Mouse (Mus musculus) heart, embryonic 14.5 days (tissue): Measurements from ENCODE around the gene Exosc2. TPM values are rescaled to one million over a fixed set of nuclear protein-coding genes. Genes with fewer than 3 reads are reported as not detected.

ENCODE experiments used
- ATAC-seq: fragments of 200-750 bp; cut with Nextera tagmentation; 2 replicates; pipeline ENCODE4 v1.8.0; 2017; ENCODE audit warnings: low read depth, moderate TSS enrichment; ENCODE audit not compliant: insufficient number of reproducible peaks, insufficient read depth, low FRiP score
- H3K27ac ChIP-seq, 2 experiments: fragments of 200-500 bp in 1 of 2; fragments of 300-500 bp in 1 of 2; sonication (generic) in 1 of 2; replicated peaks in 1 of 2; 2 replicates each; pipeline ENCODE4 v1.5.1; 2012 to 2014; ENCODE audit warnings: low read depth in 2 of 2, low read length in 2 of 2, control low read depth in 1 of 2, mild to moderate bottlenecking in 1 of 2, mixed read lengths in 1 of 2; ENCODE audit not compliant: control insufficient read depth in 1 of 2, insufficient read depth in 1 of 2
- H3K27me3 ChIP-seq: fragments of 300-500 bp; sonication (generic); 2 replicates; pipeline ENCODE4 v1.6.1; 2014; ENCODE audit warnings: mild to moderate bottlenecking, low read length, control low read depth; ENCODE audit not compliant: control insufficient read depth, insufficient read depth
- H3K36me3 ChIP-seq: fragments of 300-500 bp; sonication (generic); 2 replicates; pipeline ENCODE4 v1.6.1; 2014; ENCODE audit warnings: mild to moderate bottlenecking, control low read depth, low read length, mixed read lengths; ENCODE audit not compliant: control insufficient read depth, insufficient read depth
- H3K4me1 ChIP-seq, 2 experiments: fragments of 200-500 bp in 1 of 2; fragments of 300-500 bp in 1 of 2; sonication (generic) in 1 of 2; 2 replicates each; pipeline ENCODE4 v1.6.1; 2012 to 2014; ENCODE audit warnings: low read length in 2 of 2, control low read depth in 1 of 2, mixed read lengths in 1 of 2; ENCODE audit not compliant: control insufficient read depth in 2 of 2, insufficient read depth in 2 of 2
- H3K4me2 ChIP-seq: fragments of 300-500 bp; sonication (generic); 2 replicates; pipeline ENCODE4 v1.6.1; 2014; ENCODE audit warnings: mild to moderate bottlenecking, low read length
- H3K4me3 ChIP-seq, 2 experiments: fragments of 200-500 bp in 1 of 2; fragments of 300-500 bp in 1 of 2; sonication (generic) in 1 of 2; 2 replicates each; pipeline ENCODE4 v1.5.1; 2012 to 2014; ENCODE audit warnings: low read length in 2 of 2, mild to moderate bottlenecking in 2 of 2, control low read depth in 1 of 2, low read depth in 1 of 2, moderate library complexity in 1 of 2; ENCODE audit not compliant: control insufficient read depth in 1 of 2, insufficient read depth in 1 of 2
- H3K9ac ChIP-seq: fragments of 300-500 bp; sonication (generic); 2 replicates; pipeline ENCODE4 v1.6.1; 2014; ENCODE audit warnings: mild to moderate bottlenecking, low read length
- H3K9me3 ChIP-seq: fragments of 300-500 bp; sonication (generic); 2 replicates; pipeline ENCODE4 v1.6.1; 2016; ENCODE audit warnings: low read length, control low read depth; ENCODE audit not compliant: control insufficient read depth
- WGBS: fragments of 180-500 bp; shearing (Covaris S2); extraction: QIAGEN DNeasy Blood & Tissue Kit; methylation state at CpG from one replicate; pipeline ENCODE4 v1.1.7; 2014; 5-methylcytosine and 5-hydroxymethylcytosine counted together
- polyA plus RNA-seq: library from polyadenylated mRNA; unstranded; fragments of >200 nt; fragmentation: Nextera tagmentation; extraction: Ambion mirVana; gene quantifications from 2 replicates; pipeline ENCODE4 v1.2.1, GENCODE M21; 2014

Gene Exosc2
- 30.7 and 32.9 TPM in 2 replicates for polyA plus RNA-seq

DNA sequence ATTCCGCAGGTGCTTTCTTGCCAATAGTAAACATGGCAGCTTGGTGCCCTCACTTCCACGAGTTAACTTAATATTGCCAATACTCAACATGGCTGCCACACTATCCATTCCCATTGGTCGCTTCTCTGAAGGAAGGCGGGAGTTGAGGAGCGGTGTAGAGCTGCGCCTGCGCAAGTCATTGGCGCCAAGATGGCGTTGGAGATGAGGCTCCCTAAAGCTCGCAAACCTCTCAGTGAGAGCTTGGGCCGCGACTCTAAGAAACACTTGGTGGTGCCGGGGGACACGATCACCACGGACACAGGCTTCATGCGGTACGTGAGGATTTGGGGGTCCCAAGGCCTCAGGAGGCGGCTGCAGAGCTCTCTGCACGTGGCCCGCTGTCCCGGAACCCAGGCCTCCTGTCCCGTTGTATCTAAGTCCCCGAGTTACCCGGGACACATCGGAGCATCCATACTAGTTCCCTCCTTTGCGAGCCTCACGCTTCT, at the start of gene Exosc2:
Exosc2 (plus strand) TSS at position 165 of the 485 bp plus-strand sequence.
- H3K9me3 ChIP-seq = no peaks in the 10 kb centered on the region
- 1% methylated on average over 27 of the region's 27 CpGs for WGBS
- H3K36me3 ChIP-seq = peaks cover 26% of the 10 kb centered on the region

DNA sequence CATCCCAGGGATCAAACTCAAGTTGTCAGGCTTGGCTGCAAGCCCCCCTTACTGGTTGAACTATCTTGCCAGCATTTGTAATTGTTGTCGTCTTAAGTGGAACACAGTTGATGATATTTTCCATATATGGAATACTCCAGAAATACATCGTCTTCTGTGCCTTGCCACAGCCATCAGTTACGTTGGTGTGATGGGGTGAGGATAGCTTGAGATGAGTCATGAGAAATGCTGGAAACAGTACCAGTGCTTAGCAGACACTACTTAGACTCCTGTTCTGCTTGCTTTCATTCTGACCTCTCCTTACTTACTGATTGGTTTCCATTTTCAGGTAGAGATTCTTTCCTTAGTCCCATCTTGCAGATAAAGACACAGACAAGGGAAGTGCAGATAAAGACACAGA, 37.0 kb upstream of the Exosc2 start:
- WGBS = 25% methylated on average over 3 of the region's 3 CpGs

More for the DNA sequence above, at the start of gene Exosc2:
- Histone ChIP-seq H3K4me2 (peak within 1 kb of the TSS; percentile 82), H3K27me3 (no peaks in the 10 kb centered on the region), H3K4me1 (peaks cover 3 to 15% of the 10 kb centered on the region in 2 experiments; a peak in 3 of 4 replicates), H3K27ac (peak within 1 kb of the TSS; percentile 39 to 71; a peak in 3 of 4 replicates), H3K9ac (peak within 1 kb of the TSS; percentile 76), H3K4me3 (peak within 1 kb of the TSS; percentile 65 to 92)
- ATAC-seq = peak; percentile 96

DNA sequence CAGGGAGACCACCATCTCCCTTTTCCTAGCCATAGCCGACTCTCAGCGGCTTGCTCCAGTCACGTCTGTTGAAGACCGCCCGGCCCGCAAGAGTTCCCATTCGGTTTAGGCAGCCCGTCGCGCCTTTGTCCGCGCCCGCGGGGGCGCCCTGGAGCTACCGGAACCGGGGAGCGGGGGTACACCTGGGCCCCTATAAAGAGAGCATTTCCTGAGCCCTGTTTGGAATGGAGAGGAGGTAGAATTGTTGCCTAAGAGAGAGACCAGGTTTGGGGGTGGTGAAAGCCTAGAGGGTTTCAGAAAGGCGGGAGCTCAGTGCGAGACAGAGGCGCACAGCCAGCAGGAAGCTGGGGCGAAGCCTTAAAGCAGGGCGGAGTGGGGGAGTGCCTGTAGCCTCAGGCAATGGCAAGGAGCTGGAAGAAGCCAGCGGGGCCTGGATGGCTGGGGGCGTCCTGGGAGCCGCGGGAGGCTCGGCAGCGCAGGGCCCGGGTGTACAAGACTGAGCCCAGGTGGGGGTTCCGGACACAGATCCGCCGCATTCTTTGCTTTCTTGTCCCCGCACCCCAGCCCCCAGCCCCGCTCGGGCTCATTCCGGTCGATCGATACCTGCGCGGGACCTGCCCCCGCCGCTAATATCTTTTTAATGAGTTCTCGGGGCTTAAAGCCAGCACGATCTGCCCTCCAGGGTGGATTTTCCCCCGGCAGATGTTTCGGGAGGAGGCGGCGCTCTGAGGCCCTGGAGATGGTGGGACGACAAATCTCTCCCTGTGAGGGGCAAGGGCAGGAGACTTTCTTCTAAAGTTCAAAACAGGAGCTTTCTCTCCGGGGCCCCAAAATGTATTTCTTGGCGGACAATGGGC, 35.0 kb upstream of the Exosc2 start:
- Histone ChIP-seq H3K36me3 (no peaks in the 10 kb centered on the region), H3K9ac (no peak overlapping the region), H3K27ac (no peak overlapping the region), H3K27me3 (peaks cover 92% of the 10 kb centered on the region), H3K9me3 (no peaks in the 10 kb centered on the region), H3K4me1 (peaks cover 0 to 20% of the 10 kb centered on the region in 2 experiments; a peak in 3 of 4 replicates), H3K4me3 (peak overlapping the region in 1 of 2 experiments; percentile 20; a peak in 2 of 4 replicates), H3K4me2 (peak overlapping the region; percentile 39)
- no peak for ATAC-seq
- under 1% methylated on average over 52 of the region's 52 CpGs for WGBS

More for the DNA sequence above, 37.0 kb upstream of the Exosc2 start:
- H3K36me3 ChIP-seq = no peaks in the 10 kb centered on the region
- H3K4me2 ChIP-seq = no peak overlapping the region
- H3K9me3 ChIP-seq = no peaks in the 10 kb centered on the region
- no peak overlapping the region for H3K27ac ChIP-seq
- H3K4me1 ChIP-seq = peaks cover 0 to 20% of the 10 kb centered on the region in 2 experiments; a peak in 3 of 4 replicates
- peaks cover 79% of the 10 kb centered on the region for H3K27me3 ChIP-seq
- no peak overlapping the region for H3K9ac ChIP-seq
- H3K4me3 ChIP-seq = no peak overlapping the region
- no peak for ATAC-seq

- ATAC-seq = no peak
- Histone ChIP-seq H3K9me3 (no peaks in the 10 kb centered on the region), H3K9ac (no peak overlapping the region), H3K4me1 (peaks cover 0 to 20% of the 10 kb centered on the region in 2 experiments; a peak in 3 of 4 replicates), H3K27ac (no peak overlapping the region), H3K4me3 (peak overlapping the region in 1 of 2 experiments; percentile 20; a peak in 3 of 4 replicates), H3K36me3 (no peaks in the 10 kb centered on the region), H3K27me3 (peaks cover 99% of the 10 kb centered on the region), H3K4me2 (peak overlapping the region; percentile 39)
- 1% methylated on average over 48 of the region's 48 CpGs for WGBS
Observed at GRCm38 (mm10) chr2:31636138-31636741, 34.3 kb upstream of the Exosc2 start.

- H3K4me2 ChIP-seq = peak overlapping the region; percentile 39; the same call in 1 of the 2 replicates
- H3K36me3 ChIP-seq = no peaks in the 10 kb centered on the region
- peak overlapping the region in 1 of 2 experiments; percentile 20; a peak in 2 of 4 replicates for H3K4me3 ChIP-seq
- no peak overlapping the region for H3K9ac ChIP-seq
- ATAC-seq = no peak
- 3% methylated on average over 35 of the region's 35 CpGs for WGBS
- no peaks in the 10 kb centered on the region for H3K9me3 ChIP-seq
- H3K27me3 ChIP-seq = peaks cover 100% of the 10 kb centered on the region
- H3K4me1 ChIP-seq = peaks cover 0 to 20% of the 10 kb centered on the region in 2 experiments; a peak in 3 of 4 replicates
- H3K27ac ChIP-seq = no peak overlapping the region
Observed at GRCm38 (mm10) chr2:31636742-31637141, 33.8 kb upstream of the Exosc2 start.

- ATAC-seq = no peak
- H3K36me3 ChIP-seq = no peaks in the 10 kb centered on the region
- H3K9ac ChIP-seq = no peak overlapping the region
- H3K27ac ChIP-seq = no peak overlapping the region
- H3K4me2 ChIP-seq = 0 out of 2 replicates have a peak overlapping the region, but pooled peaks have one; percentile 13
- no peaks in the 10 kb centered on the region for H3K9me3 ChIP-seq
- peaks cover 0 to 20% of the 10 kb centered on the region in 2 experiments; a peak in 3 of 4 replicates for H3K4me1 ChIP-seq
- peak overlapping the region in 1 of 2 experiments; percentile 3; a peak in 2 of 4 replicates for H3K4me3 ChIP-seq
- WGBS = 2% methylated on average over 12 of the region's 12 CpGs
- H3K27me3 ChIP-seq = peaks cover 100% of the 10 kb centered on the region
Observed at GRCm38 (mm10) chr2:31637311-31637710, 33.2 kb upstream of the Exosc2 start.

DNA sequence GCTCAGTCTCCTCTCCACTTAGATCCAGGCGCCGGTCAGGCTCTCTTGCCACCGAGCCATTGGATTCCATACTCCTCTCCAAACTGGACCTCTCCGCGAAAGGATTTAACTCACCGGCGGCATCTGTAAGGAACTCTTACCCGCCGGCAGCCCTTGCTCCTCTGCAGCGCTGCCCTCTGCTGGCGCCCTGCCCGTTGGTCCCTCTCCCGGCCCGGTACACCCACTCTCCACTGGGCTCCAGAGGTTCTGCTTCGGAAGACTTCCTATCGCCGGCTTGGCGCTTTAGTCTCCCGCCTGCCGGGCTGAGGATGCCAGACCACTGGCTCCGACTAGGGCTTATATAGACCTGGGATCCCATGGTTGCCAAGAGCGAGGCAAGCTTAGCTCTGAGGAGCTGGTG, 32.7 kb upstream of the Exosc2 start:
- H3K27me3 ChIP-seq = peaks cover 100% of the 10 kb centered on the region
- H3K4me3 ChIP-seq = peak overlapping the region in 1 of 2 experiments; percentile 3; a peak in 2 of 4 replicates
- H3K9me3 ChIP-seq = no peaks in the 10 kb centered on the region
- under 1% methylated on average over 22 of the region's 22 CpGs for WGBS
- no peaks in the 10 kb centered on the region for H3K36me3 ChIP-seq
- no peak overlapping the region for H3K27ac ChIP-seq
- no peak overlapping the region for H3K4me2 ChIP-seq
- no peak overlapping the region for H3K9ac ChIP-seq
- H3K4me1 ChIP-seq = peaks cover 0 to 20% of the 10 kb centered on the region in 2 experiments; a peak in 3 of 4 replicates
- no peak for ATAC-seq
